Comparison of ENCODE assay signal across 14 mouse cellular contexts in the genomic region with DNA sequence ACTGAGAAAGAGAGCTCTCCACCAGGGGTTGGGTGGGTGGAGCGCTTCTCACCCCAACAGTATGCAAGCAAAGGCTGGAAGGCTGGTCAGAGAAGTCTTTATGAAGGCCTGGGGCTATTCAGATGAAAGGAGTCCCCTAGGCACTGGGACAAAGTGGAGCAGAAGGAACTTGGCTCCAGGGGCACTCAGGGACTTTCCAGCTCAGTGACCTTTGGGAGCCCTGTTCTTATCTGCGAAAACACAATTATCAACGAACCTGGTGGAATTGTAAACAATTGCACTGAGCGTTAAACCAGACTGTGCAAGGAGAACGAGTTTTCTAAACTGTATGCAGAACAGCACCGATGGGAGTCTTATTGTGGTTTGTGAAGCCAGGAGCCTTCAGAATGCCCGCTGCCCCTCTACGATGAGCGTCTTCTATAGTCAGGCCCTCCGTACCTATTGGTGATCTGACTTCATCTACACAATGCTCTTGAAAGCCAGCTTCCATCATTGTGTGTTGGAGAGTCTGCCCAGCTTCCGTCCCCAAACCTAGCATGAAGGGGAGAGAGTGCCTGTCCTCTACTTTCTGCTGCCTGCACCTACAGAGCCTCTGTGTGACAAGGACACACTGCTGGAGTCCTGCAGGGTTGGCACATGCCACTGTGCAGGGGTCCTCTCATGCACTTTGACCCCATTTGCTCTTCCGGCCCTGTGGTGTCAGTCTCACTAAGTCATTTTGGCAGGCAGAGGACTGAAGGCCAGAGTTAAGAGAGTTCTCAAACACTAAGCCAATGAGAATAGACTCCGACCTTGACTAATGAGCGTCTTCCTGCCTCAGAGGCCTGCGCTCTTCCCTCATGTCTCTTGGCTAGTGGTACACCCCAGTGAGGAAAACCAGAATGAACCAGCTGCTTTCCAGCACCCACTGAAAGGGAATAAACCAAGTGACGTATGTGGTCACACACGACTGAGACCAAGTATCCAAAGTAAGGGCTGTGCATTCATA.
A peak's percentile ranks its signal among the peaks of the same experiment; 100 is the strongest.
DNase-seq lines count a peak whose midpoint lies in the region; ATAC-seq and TF ChIP-seq lines count a peak whose summit lies in the region.
"Had no signal": no experiment of that assay in that cellular context is flagged by ENCODE, and none has a peak within 500 bp of the region (broad histone marks: within the 10 kb centered on the region; RNA-seq: fewer than 3 reads in every experiment).

No protein-coding gene starts in this region.

- no peak overlapping the region for H3K4me3 ChIP-seq in heart, embryonic 10.5 days
- H3K4me3 ChIP-seq in heart, embryonic 12.5 days: no peak overlapping the region
- H3K4me3 ChIP-seq in spleen, adult 2 months (ENCODE audit: extremely low read depth, insufficient read depth, insufficient read length): no peak overlapping the region
- no peak overlapping the region for H3K4me3 ChIP-seq in limb, embryonic 10.5 days
- H3K4me3 ChIP-seq in stomach, embryonic 16.5 days (replicated peaks; ENCODE audit: low read length): no peak overlapping the region
- H3K4me3 ChIP-seq: heart, embryonic 13.5 days; hindbrain, embryonic 15.5 days; left cerebral cortex, adult 2 months; midbrain, embryonic 15.5 days; neural tube, embryonic 15.5 days had no signal

- no peak overlapping the region for H3K9ac ChIP-seq in heart, embryonic 12.5 days
- peak overlapping the region; percentile 12; the same call in 1 of the 2 replicates for H3K9ac ChIP-seq in stomach, embryonic 16.5 days (ENCODE audit: low read length)
- H3K9ac ChIP-seq: heart, embryonic 13.5 days; hindbrain, embryonic 15.5 days; midbrain, embryonic 15.5 days; neural tube, embryonic 15.5 days had no signal

- no peaks in the 10 kb centered on the region for H3K36me3 ChIP-seq in heart, embryonic 10.5 days
- no peaks in the 10 kb centered on the region for H3K36me3 ChIP-seq in heart, embryonic 12.5 days
- H3K36me3 ChIP-seq in spleen, adult 2 months (ENCODE audit: control insufficient read depth, insufficient read depth, low read length): no peaks in the 10 kb centered on the region
- no peaks in the 10 kb centered on the region for H3K36me3 ChIP-seq in limb, embryonic 10.5 days
- H3K36me3 ChIP-seq in stomach, embryonic 16.5 days (ENCODE audit: control insufficient read depth, insufficient read depth, low read length): no peaks in the 10 kb centered on the region
- H3K36me3 ChIP-seq: heart, embryonic 13.5 days; hindbrain, embryonic 15.5 days; midbrain, embryonic 15.5 days; neural tube, embryonic 15.5 days had no signal

- no peak overlapping the region for H3K27ac ChIP-seq in heart, embryonic 10.5 days
- H3K27ac ChIP-seq in heart, embryonic 12.5 days (ENCODE audit: poor library complexity, severe bottlenecking): no peak overlapping the region
- peak overlapping the region; percentile 85 for H3K27ac ChIP-seq in spleen, adult 2 months (ENCODE audit: insufficient read depth, low read length)
- peak overlapping the region; percentile 4 for H3K27ac ChIP-seq in limb, embryonic 10.5 days
- H3K27ac ChIP-seq in stomach, embryonic 16.5 days (ENCODE audit: low read length): 0 out of 2 replicates have a peak overlapping the region, but pooled peaks have one; percentile 22
- H3K27ac ChIP-seq: heart, embryonic 13.5 days; hindbrain, embryonic 15.5 days; left cerebral cortex, adult 2 months; midbrain, embryonic 15.5 days; neural tube, embryonic 15.5 days had no signal

- peaks cover 30% of the 10 kb centered on the region for H3K4me1 ChIP-seq in heart, embryonic 10.5 days
- peaks cover 13% of the 10 kb centered on the region; the same call in 1 of the 2 replicates for H3K4me1 ChIP-seq in heart, embryonic 12.5 days (replicated peaks)
- peaks cover 29% of the 10 kb centered on the region; the same call in 1 of the 2 replicates for H3K4me1 ChIP-seq in spleen, adult 2 months (ENCODE audit: control insufficient read depth, insufficient read depth, insufficient read length)
- H3K4me1 ChIP-seq in limb, embryonic 10.5 days: peaks cover 56% of the 10 kb centered on the region
- peaks cover 8% of the 10 kb centered on the region; the same call in 1 of the 2 replicates for H3K4me1 ChIP-seq in stomach, embryonic 16.5 days (ENCODE audit: control insufficient read depth, insufficient read depth, low read length)

- peaks cover 35% of the 10 kb centered on the region for H3K27me3 ChIP-seq in heart, embryonic 10.5 days (ENCODE audit: insufficient read depth, poor library complexity, severe bottlenecking)
- H3K27me3 ChIP-seq in heart, embryonic 12.5 days (replicated peaks): peaks cover 18% of the 10 kb centered on the region; the same call in 1 of the 2 replicates
- H3K27me3 ChIP-seq in spleen, adult 2 months (ENCODE audit: control insufficient read depth, insufficient read depth, low read length): no peaks in the 10 kb centered on the region
- H3K27me3 ChIP-seq in limb, embryonic 10.5 days (ENCODE audit: low read depth, poor library complexity, severe bottlenecking): peaks cover 47% of the 10 kb centered on the region
- H3K27me3 ChIP-seq in stomach, embryonic 16.5 days (ENCODE audit: control insufficient read depth, insufficient read depth, low read length): 0 out of 2 replicates have a peak, but pooled peaks cover 4% of the 10 kb centered on the region

- no peak overlapping the region for H3K4me2 ChIP-seq in heart, embryonic 12.5 days
- no peak overlapping the region for H3K4me2 ChIP-seq in stomach, embryonic 16.5 days (ENCODE audit: low read depth, low read length)
- H3K4me2 ChIP-seq: hindbrain, embryonic 15.5 days; midbrain, embryonic 15.5 days; neural tube, embryonic 15.5 days had no signal

- 68% methylated on average over 17 of the region's 17 CpGs for WGBS in heart, embryonic 10.5 days
- WGBS in heart, embryonic 12.5 days: 69% methylated on average over 17 of the region's 17 CpGs
- WGBS in spleen, adult 2 months: 67% methylated on average over 17 of the region's 17 CpGs
- WGBS in limb, embryonic 10.5 days: 75% methylated on average over 17 of the region's 17 CpGs
- WGBS in stomach, embryonic 16.5 days: 56% methylated on average over 17 of the region's 17 CpGs

- peak; percentile 58 for DNase-seq in heart, embryonic 10.5 days (ENCODE audit: low spot score)
- no peak for DNase-seq in spleen, adult 2 months (ENCODE audit: low read depth in 1 of 2, low spot score in 2 of 2)
- no peak for DNase-seq in spleen, postnatal 36 days (ENCODE audit: low spot score in 2 of 2)
- no peak for DNase-seq in limb, embryonic 10.5 days (ENCODE audit: low spot score)
- DNase-seq in left cerebral cortex, adult 8-10 months (ENCODE audit: low spot score in 2 of 2): no peak
- DNase-seq in urinary bladder, postnatal 4 days (ENCODE audit: low spot score in 2 of 2): no peak
- DNase-seq: adrenal gland, adult 8-10 months had no signal

- TF ChIP-seq CTCF in spleen, adult 2 months (IDR thresholded peaks at IDR 0.05; ENCODE audit: extremely low read depth, insufficient read depth, insufficient read length, insufficient replicate concordance): no peak

- ATAC-seq in heart, embryonic 12.5 days (ENCODE audit: insufficient number of reproducible peaks, low FRiP score): no peak
- ATAC-seq in stomach, embryonic 16.5 days (ENCODE audit: insufficient read depth, low FRiP score): peak; percentile 56; the same call in 1 of the 2 replicates
- ATAC-seq: midbrain, embryonic 15.5 days had no signal

- TF ChIP-seq POLR2A in spleen, adult 2 months (IDR thresholded peaks at IDR 0.05; ENCODE audit: low read depth, low read length): no peak

- no peaks in the 10 kb centered on the region for H3K9me3 ChIP-seq in heart, embryonic 10.5 days
- H3K9me3 ChIP-seq in heart, embryonic 12.5 days (replicated peaks): no peaks in the 10 kb centered on the region
- no peaks in the 10 kb centered on the region for H3K9me3 ChIP-seq in limb, embryonic 10.5 days (replicated peaks)
- no peaks in the 10 kb centered on the region for H3K9me3 ChIP-seq in stomach, embryonic 16.5 days (replicated peaks; ENCODE audit: control insufficient read depth, low read length)
- H3K9me3 ChIP-seq: heart, embryonic 13.5 days; hindbrain, embryonic 15.5 days; midbrain, embryonic 15.5 days; neural tube, embryonic 15.5 days had no signal

Comparison
In these comparisons a context has a peak if more than half of its experiments do, and no peak if none do; other contexts are left out.
1. H3K27ac ChIP-seq: peak in spleen, adult 2 months (single experiment), limb, embryonic 10.5 days (single experiment) and stomach, embryonic 16.5 days (single experiment); none in heart, embryonic 10.5 days (single experiment) and heart, embryonic 12.5 days (single experiment).